30 mouse cellular contexts compared by ENCODE assay signal in genomic region chr9:96923577-96924316, GRCm38 (mm10). TPM values are rescaled to one million over a fixed set of nuclear protein-coding genes. Genes with fewer than 3 reads are reported as not detected.
DNase-seq lines count a peak whose midpoint lies in the region; ATAC-seq and TF ChIP-seq lines count a peak whose summit lies in the region.
"Had no signal": no experiment of that assay in that cellular context is flagged by ENCODE, and none has a peak within 500 bp of the region (broad histone marks: within the 10 kb centered on the region; RNA-seq: fewer than 3 reads in every experiment).

No protein-coding gene starts in this region.

- ATAC-seq in hindbrain, embryonic 13.5 days (ENCODE audit: low FRiP score): no peak
- ATAC-seq in hindbrain, postnatal 0 days: no peak
- 0 out of 2 replicates have a peak, but pooled peaks have one; percentile 11 for ATAC-seq in embryonic facial prominence, embryonic 14.5 days (ENCODE audit: low read depth)
- ATAC-seq in limb, embryonic 13.5 days (ENCODE audit: low FRiP score, low read depth): peak; percentile 79
- ATAC-seq in monocyte, adult 5-6 weeks (replicated peaks; ENCODE audit: insufficient number of reproducible peaks, low FRiP score, low TSS enrichment, poor library complexity, severe bottlenecking): no peak
- no peak for ATAC-seq in neural tube, embryonic 15.5 days (ENCODE audit: low FRiP score)
- ATAC-seq: CD4-positive, CD25-positive, alpha-beta regulatory T cell, adult 4 months; forebrain, embryonic 16.5 days; liver, embryonic 12.5 days; liver, postnatal 0 days; lung, postnatal 0 days; midbrain, embryonic 16.5 days had no signal

- no peaks in the 10 kb centered on the region for H3K27me3 ChIP-seq in hindbrain, embryonic 13.5 days
- H3K27me3 ChIP-seq in hindbrain, postnatal 0 days (ENCODE audit: insufficient read depth, low read length): no peaks in the 10 kb centered on the region
- H3K27me3 ChIP-seq in embryonic facial prominence, embryonic 14.5 days (replicated peaks; ENCODE audit: control insufficient read depth, insufficient read depth, low read length): no peaks in the 10 kb centered on the region
- peaks cover 5% of the 10 kb centered on the region; the same call in 1 of the 2 replicates for H3K27me3 ChIP-seq in limb, embryonic 13.5 days
- H3K27me3 ChIP-seq in neural tube, embryonic 15.5 days (replicated peaks): no peaks in the 10 kb centered on the region
- H3K27me3 ChIP-seq: hindbrain, embryonic 15.5 days; neural tube, embryonic 12.5 days had no signal

- no peak for DNase-seq in hindbrain, postnatal 0 days (ENCODE audit: low spot score)
- DNase-seq in embryonic facial prominence, embryonic 14.5 days (ENCODE audit: low spot score): peak; percentile 27
- peak; percentile 49 for DNase-seq in forelimb bud, embryonic 11.5 days (ENCODE audit: low read depth, low spot score)
- DNase-seq: adrenal gland, postnatal 14 days; cerebellum, adult 11-12 months; cerebellum, postnatal 10 days; gastrocnemius, postnatal 10 days; heart, postnatal 36 days; kidney, adult 18-20 months; kidney, postnatal 36 days; liver, postnatal 0 days; right cerebral cortex, postnatal 4 days; thymus, adult 18-20 months; thymus, postnatal 36 days had no signal

- no peaks in the 10 kb centered on the region for H3K36me3 ChIP-seq in hindbrain, embryonic 13.5 days
- H3K36me3 ChIP-seq in hindbrain, postnatal 0 days (ENCODE audit: insufficient read depth, low read length): no peaks in the 10 kb centered on the region
- no peaks in the 10 kb centered on the region for H3K36me3 ChIP-seq in embryonic facial prominence, embryonic 14.5 days (ENCODE audit: control insufficient read depth, insufficient read depth, low read length)
- no peaks in the 10 kb centered on the region for H3K36me3 ChIP-seq in limb, embryonic 13.5 days
- no peaks in the 10 kb centered on the region for H3K36me3 ChIP-seq in neural tube, embryonic 15.5 days
- H3K36me3 ChIP-seq: heart, embryonic 10.5 days; heart, embryonic 15.5 days; hindbrain, embryonic 15.5 days; liver, embryonic 12.5 days; neural tube, embryonic 12.5 days had no signal

- no peak overlapping the region for H3K4me3 ChIP-seq in hindbrain, embryonic 13.5 days
- H3K4me3 ChIP-seq in hindbrain, postnatal 0 days (ENCODE audit: low read length): no peak overlapping the region
- no peak overlapping the region for H3K4me3 ChIP-seq in embryonic facial prominence, embryonic 14.5 days (ENCODE audit: low read depth, low read length)
- no peak overlapping the region for H3K4me3 ChIP-seq in limb, embryonic 13.5 days
- no peak overlapping the region for H3K4me3 ChIP-seq in neural tube, embryonic 15.5 days (replicated peaks)
- H3K4me3 ChIP-seq: heart, embryonic 10.5 days; heart, embryonic 15.5 days; hindbrain, embryonic 15.5 days; layer of hippocampus, adult 2 months; liver, embryonic 12.5 days; myocyte; neural tube, embryonic 12.5 days had no signal

- no peak overlapping the region for H3K9ac ChIP-seq in hindbrain, embryonic 13.5 days
- no peak overlapping the region for H3K9ac ChIP-seq in hindbrain, postnatal 0 days (replicated peaks; ENCODE audit: low read length)
- no peak overlapping the region for H3K9ac ChIP-seq in embryonic facial prominence, embryonic 14.5 days (ENCODE audit: low read depth, low read length)
- H3K9ac ChIP-seq in limb, embryonic 13.5 days: no peak overlapping the region
- no peak overlapping the region for H3K9ac ChIP-seq in neural tube, embryonic 15.5 days (replicated peaks)
- H3K9ac ChIP-seq: heart, embryonic 15.5 days; hindbrain, embryonic 15.5 days; liver, embryonic 12.5 days; liver, postnatal 0 days; neural tube, embryonic 12.5 days had no signal

- H3K9me3 ChIP-seq in hindbrain, embryonic 13.5 days: peaks cover 6% of the 10 kb centered on the region; the same call in 1 of the 2 replicates
- H3K9me3 ChIP-seq in hindbrain, postnatal 0 days (ENCODE audit: low read length): no peaks in the 10 kb centered on the region
- peaks cover 4% of the 10 kb centered on the region; the same call in 1 of the 2 replicates for H3K9me3 ChIP-seq in embryonic facial prominence, embryonic 14.5 days (ENCODE audit: control insufficient read depth, low read length)
- H3K9me3 ChIP-seq in limb, embryonic 13.5 days: peaks cover 15% of the 10 kb centered on the region
- no peaks in the 10 kb centered on the region for H3K9me3 ChIP-seq in neural tube, embryonic 15.5 days (replicated peaks)
- H3K9me3 ChIP-seq: heart, embryonic 15.5 days; hindbrain, embryonic 15.5 days; liver, embryonic 12.5 days had no signal

- 0 out of 2 replicates have a peak, but pooled peaks cover 2% of the 10 kb centered on the region for H3K4me1 ChIP-seq in hindbrain, embryonic 13.5 days (replicated peaks)
- no peaks in the 10 kb centered on the region for H3K4me1 ChIP-seq in hindbrain, postnatal 0 days (ENCODE audit: insufficient read depth, low read length)
- no peaks in the 10 kb centered on the region for H3K4me1 ChIP-seq in embryonic facial prominence, embryonic 14.5 days (ENCODE audit: control insufficient read depth, insufficient read depth, low read length)
- peaks cover 35% of the 10 kb centered on the region for H3K4me1 ChIP-seq in limb, embryonic 13.5 days
- H3K4me1 ChIP-seq in neural tube, embryonic 15.5 days: 0 out of 2 replicates have a peak, but pooled peaks cover 5% of the 10 kb centered on the region
- H3K4me1 ChIP-seq: heart, embryonic 15.5 days; hindbrain, embryonic 15.5 days; liver, embryonic 12.5 days had no signal

- WGBS in hindbrain, embryonic 13.5 days: 80% methylated on average over 17 of the region's 17 CpGs
- WGBS in hindbrain, postnatal 0 days: 77% methylated on average over 17 of the region's 17 CpGs
- WGBS in embryonic facial prominence, embryonic 14.5 days: 62% methylated on average over 17 of the region's 17 CpGs
- WGBS in limb, embryonic 13.5 days: 38% methylated on average over 17 of the region's 17 CpGs
- WGBS in neural tube, embryonic 15.5 days: 72% methylated on average over 17 of the region's 17 CpGs

- no peak for TF ChIP-seq CTCF in hindbrain, postnatal 0 days (IDR thresholded peaks at IDR 0.05; ENCODE audit: low read depth)

- H3K4me2 ChIP-seq in hindbrain, embryonic 13.5 days: no peak overlapping the region
- H3K4me2 ChIP-seq in hindbrain, postnatal 0 days (ENCODE audit: low read depth, low read length): no peak overlapping the region
- no peak overlapping the region for H3K4me2 ChIP-seq in embryonic facial prominence, embryonic 14.5 days (ENCODE audit: low read depth, low read length)
- H3K4me2 ChIP-seq in limb, embryonic 13.5 days (replicated peaks): peak overlapping the region; percentile 34
- H3K4me2 ChIP-seq in neural tube, embryonic 15.5 days: no peak overlapping the region
- H3K4me2 ChIP-seq: heart, embryonic 15.5 days; hindbrain, embryonic 15.5 days; liver, embryonic 12.5 days; neural tube, embryonic 12.5 days had no signal

- 0 out of 2 replicates have a peak overlapping the region, but pooled peaks have one; percentile 30 for H3K27ac ChIP-seq in hindbrain, embryonic 13.5 days
- no peak overlapping the region for H3K27ac ChIP-seq in hindbrain, postnatal 0 days
- no peak overlapping the region for H3K27ac ChIP-seq in embryonic facial prominence, embryonic 14.5 days (replicated peaks; ENCODE audit: low read depth, low read length)
- H3K27ac ChIP-seq in limb, embryonic 13.5 days: peak overlapping the region; percentile 85
- no peak overlapping the region for H3K27ac ChIP-seq in neural tube, embryonic 15.5 days (replicated peaks)
- H3K27ac ChIP-seq: heart, embryonic 10.5 days; heart, embryonic 15.5 days; hindbrain, embryonic 15.5 days; layer of hippocampus, adult 2 months; liver, embryonic 12.5 days; macrophage; neural tube, embryonic 12.5 days had no signal

RNA-seq across cellular contexts. Expression of gene Pxylp1, which starts 31.3 kb away (rescaled TPM):
- 55.7 and 57.4 TPM in 2 replicates for polyA plus RNA-seq in hindbrain, embryonic 13.5 days (2015; fragmentation: Nextera tagmentation; extraction: Ambion mirVana)
- total RNA-seq in hindbrain, postnatal 0 days (2014; rRNA removed): 24.1 and 28.9 TPM in 2 replicates
- polyA plus RNA-seq in hindbrain, postnatal 0 days (2015; fragmentation: Nextera tagmentation; extraction: Ambion mirVana): 23.2 and 23.4 TPM in 2 replicates
- 31.4 and 34.7 TPM in 2 replicates for polyA plus RNA-seq in embryonic facial prominence, embryonic 14.5 days (2014; fragmentation: Nextera tagmentation; extraction: Ambion mirVana)
- 26.3 and 28.7 TPM in 2 replicates for polyA plus RNA-seq in limb, embryonic 13.5 days (2015; fragmentation: Nextera tagmentation; extraction: Ambion mirVana)
- 6.8 to 21.3 TPM (median 8.5 TPM) in 3 replicates for total RNA-seq in monocyte, adult 5-6 weeks (2017)
- 24.8 and 25.6 TPM in 2 replicates for polyA plus RNA-seq in neural tube, embryonic 15.5 days (2015; fragmentation: Nextera tagmentation; extraction: Ambion mirVana)

Comparison
In these comparisons a context has a peak if more than half of its experiments do, and no peak if none do; other contexts are left out.
1. H3K27ac ChIP-seq: peak in hindbrain, embryonic 13.5 days (single experiment) and limb, embryonic 13.5 days (single experiment); none in hindbrain, postnatal 0 days (single experiment), embryonic facial prominence, embryonic 14.5 days (single experiment) and neural tube, embryonic 15.5 days (single experiment).
2. ATAC-seq: peak in embryonic facial prominence, embryonic 14.5 days (single experiment) and limb, embryonic 13.5 days (single experiment); none in hindbrain, embryonic 13.5 days (single experiment), hindbrain, postnatal 0 days (single experiment), monocyte, adult 5-6 weeks (single experiment) and neural tube, embryonic 15.5 days (single experiment).